Mouse (Mus musculus) limb, embryonic 13.5 days (tissue): ENCODE results near the gene Tgfbr3. TPM values are rescaled to one million over a fixed set of nuclear protein-coding genes. Genes with fewer than 3 reads are reported as not detected.

Experiments used
- ATAC-seq: fragments of 200-750 bp; cut with Nextera tagmentation; 2 replicates; pipeline ENCODE4 v1.8.0; 2017; ENCODE audit warnings: low read depth, moderate number of reproducible peaks, moderate TSS enrichment; ENCODE audit not compliant: low FRiP score
- H3K27ac ChIP-seq: fragments of 300-500 bp; sonication (generic); 2 replicates; pipeline ENCODE4 v1.5.1; 2015; ENCODE audit warnings: inconsistent platforms, mild to moderate bottlenecking, moderate library complexity
- H3K27me3 ChIP-seq: fragments of 300-500 bp; sonication (generic); 2 replicates; pipeline ENCODE4 v1.6.1; 2015; ENCODE audit warnings: mild to moderate bottlenecking, inconsistent platforms
- H3K36me3 ChIP-seq: fragments of 300-500 bp; sonication (generic); 2 replicates; pipeline ENCODE4 v1.6.1; 2015; ENCODE audit warnings: inconsistent platforms, mild to moderate bottlenecking, moderate library complexity
- H3K4me1 ChIP-seq: fragments of 300-500 bp; sonication (generic); 2 replicates; pipeline ENCODE4 v1.6.1; 2015; ENCODE audit warnings: inconsistent platforms
- H3K4me2 ChIP-seq: fragments of 300-500 bp; sonication (generic); replicated peaks from 2 replicates; pipeline ENCODE4 v1.6.1; 2015; ENCODE audit warnings: inconsistent platforms, mild to moderate bottlenecking, moderate library complexity
- H3K4me3 ChIP-seq: fragments of 300-500 bp; sonication (generic); 2 replicates; pipeline ENCODE4 v1.5.1; 2015; ENCODE audit warnings: moderate library complexity, mild to moderate bottlenecking, inconsistent platforms
- H3K9ac ChIP-seq: fragments of 300-500 bp; sonication (generic); 2 replicates; pipeline ENCODE4 v1.6.1; 2015; ENCODE audit warnings: mild to moderate bottlenecking, inconsistent platforms
- H3K9me3 ChIP-seq: fragments of 300-500 bp; sonication (generic); 2 replicates; pipeline ENCODE4 v1.6.1; 2016; ENCODE audit warnings: inconsistent platforms
- WGBS: fragments of 180-500 bp; shearing (Covaris S2); methylation state at CpG from one replicate; pipeline ENCODE4 v1.1.7; 2015; 5-methylcytosine and 5-hydroxymethylcytosine counted together
- polyA plus RNA-seq: library from polyadenylated mRNA; unstranded; fragments of >200 nt; fragmentation: Nextera tagmentation; extraction: Ambion mirVana; gene quantifications from 2 replicates; pipeline ENCODE4 v1.2.1, GENCODE M21; 2015

The Tgfbr3 gene
- polyA plus RNA-seq, 1 experiment from 2014 or later = 25.4 TPM

DNA sequence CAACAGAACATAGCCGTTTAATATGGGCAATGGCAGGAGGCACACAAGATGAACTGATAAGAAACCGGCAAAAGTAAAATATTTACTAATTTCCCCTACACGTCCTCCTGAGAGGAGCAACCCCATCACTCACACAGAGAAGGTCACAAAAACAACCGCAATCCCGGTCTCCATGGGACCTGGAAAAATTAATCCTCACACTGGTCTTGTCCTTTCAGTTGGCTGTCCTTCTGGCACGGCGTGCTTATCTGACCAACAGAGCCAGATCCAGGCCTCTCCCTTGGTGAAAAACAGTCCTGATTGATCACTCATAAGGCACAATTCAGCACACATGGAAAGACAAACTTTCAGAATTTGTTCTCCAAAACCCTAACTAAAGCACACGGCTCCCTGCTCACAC, 157.2 kb downstream of the Tgfbr3 start:
- no peak overlapping the region for H3K4me3 ChIP-seq
- ATAC-seq = no peak
- 76% methylated on average over 8 of the region's 8 CpGs for WGBS
- H3K36me3 ChIP-seq = peaks cover 62% of the 10 kb centered on the region
- H3K4me1 ChIP-seq = peaks cover 17% of the 10 kb centered on the region
- H3K4me2 ChIP-seq = no peak overlapping the region
- H3K27me3 ChIP-seq = no peaks in the 10 kb centered on the region
- H3K9ac ChIP-seq = no peak overlapping the region
- no peak overlapping the region for H3K27ac ChIP-seq
- no peaks in the 10 kb centered on the region for H3K9me3 ChIP-seq

DNA sequence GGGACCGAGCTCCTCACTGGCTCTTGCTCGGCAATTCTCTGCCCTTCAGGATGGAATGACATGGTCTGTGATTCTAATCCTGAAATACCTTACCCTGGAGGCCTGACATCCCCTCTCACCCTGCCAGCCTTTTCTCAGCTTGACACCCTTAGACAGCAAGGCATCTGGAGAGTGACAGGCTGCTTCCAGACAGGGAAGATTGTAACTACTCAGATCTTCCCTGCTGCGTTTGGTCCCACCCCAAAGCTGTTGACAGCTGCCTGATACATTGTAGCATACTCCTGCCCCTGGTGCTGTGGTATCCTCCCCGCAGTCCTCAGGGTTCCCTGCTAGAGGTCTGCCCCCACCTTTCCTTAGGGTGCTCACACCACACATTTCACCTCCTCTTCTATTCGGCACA, 160.1 kb downstream of the Tgfbr3 start:
- Histone ChIP-seq H3K27ac (no peak overlapping the region), H3K36me3 (peaks cover 38% of the 10 kb centered on the region)

DNA sequence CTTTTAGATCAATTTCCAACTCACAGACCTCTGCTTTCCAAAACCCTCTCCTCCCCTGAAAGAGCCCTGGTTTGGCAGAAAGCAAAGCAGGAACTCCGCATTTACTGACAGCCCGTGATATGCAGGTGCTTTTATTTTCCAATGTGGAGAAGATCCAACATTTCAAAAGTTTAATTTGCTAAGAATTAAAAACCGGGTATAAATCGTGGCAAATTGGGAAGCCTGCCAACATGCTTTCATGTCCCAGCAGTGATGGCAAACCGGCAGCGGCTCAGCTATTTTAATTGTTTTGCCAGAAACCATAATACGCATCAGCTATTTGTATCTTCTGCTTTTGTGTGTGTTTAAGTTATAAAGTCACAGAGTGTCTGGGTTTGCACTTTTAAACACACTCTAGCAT, 162.9 kb downstream of the Tgfbr3 start:
- WGBS = 39% methylated on average over 7 of the region's 7 CpGs
- ATAC-seq = no peak
- H3K4me2 ChIP-seq = no peak overlapping the region
- H3K36me3 ChIP-seq = peaks cover 16% of the 10 kb centered on the region
- no peak overlapping the region for H3K9ac ChIP-seq
- no peak overlapping the region; the same call in 1 of the 2 replicates for H3K27ac ChIP-seq
- no peaks in the 10 kb centered on the region for H3K27me3 ChIP-seq
- peaks cover 66% of the 10 kb centered on the region for H3K4me1 ChIP-seq
- no peaks in the 10 kb centered on the region for H3K9me3 ChIP-seq
- H3K4me3 ChIP-seq = no peak overlapping the region

More for the DNA sequence above, 160.1 kb downstream of the Tgfbr3 start:
- Histone ChIP-seq H3K9me3 (no peaks in the 10 kb centered on the region), H3K27me3 (no peaks in the 10 kb centered on the region), H3K9ac (no peak overlapping the region), H3K4me3 (no peak overlapping the region), H3K4me1 (peaks cover 43% of the 10 kb centered on the region), H3K4me2 (no peak overlapping the region)
- WGBS = 47% methylated on average over 5 of the region's 5 CpGs
- peak; percentile 20; the same call in 1 of the 2 replicates for ATAC-seq

DNA sequence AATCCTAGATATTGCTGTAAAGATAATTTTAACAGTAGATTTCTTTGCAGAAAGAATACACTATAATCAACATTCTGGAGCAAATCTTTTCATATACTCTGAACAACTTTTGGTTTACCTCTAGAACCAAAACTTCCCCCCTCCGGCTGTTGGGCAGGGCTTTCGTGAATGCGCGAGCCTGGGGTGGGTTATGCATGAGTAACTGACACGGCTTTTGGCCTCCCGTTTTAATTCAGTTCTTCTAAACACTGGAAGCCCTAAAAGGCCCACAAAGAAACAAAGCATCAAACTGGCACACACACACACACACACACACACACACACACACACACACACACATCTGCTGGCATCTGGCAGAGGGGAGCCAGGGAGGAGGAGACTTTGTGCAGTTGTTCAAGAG, 164.3 kb downstream of the Tgfbr3 start:
- peaks cover 14% of the 10 kb centered on the region for H3K36me3 ChIP-seq
- no peak overlapping the region for H3K4me3 ChIP-seq
- H3K4me2 ChIP-seq = no peak overlapping the region
- H3K27ac ChIP-seq = peak overlapping the region; percentile 48; the same call in 1 of the 2 replicates
- H3K9me3 ChIP-seq = no peaks in the 10 kb centered on the region
- H3K4me1 ChIP-seq = peaks cover 68% of the 10 kb centered on the region
- H3K9ac ChIP-seq = no peak overlapping the region
- H3K27me3 ChIP-seq = no peaks in the 10 kb centered on the region
- no peak for ATAC-seq
- 54% methylated on average over 6 of the region's 6 CpGs for WGBS

DNA sequence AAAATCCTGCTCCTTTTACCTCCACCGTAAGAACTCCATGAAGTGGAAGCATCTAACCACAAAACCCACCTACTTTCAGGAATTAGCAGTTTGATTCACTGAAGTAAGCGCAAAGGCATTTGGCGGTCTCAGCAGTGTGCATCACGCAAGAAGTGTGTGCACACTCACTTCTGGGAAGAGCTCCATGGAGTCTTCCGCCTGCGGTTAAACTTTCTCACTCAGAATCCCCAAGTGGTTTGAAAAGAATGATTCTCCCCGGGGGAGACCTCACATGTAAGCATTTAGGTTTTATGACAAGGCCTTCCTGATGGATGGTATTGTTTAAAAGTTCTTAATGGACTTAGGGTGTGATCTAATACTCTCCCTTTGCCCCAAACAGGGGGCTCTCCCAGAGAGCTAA, 164.9 kb downstream of the Tgfbr3 start:
- Histone ChIP-seq H3K4me1 (peaks cover 71% of the 10 kb centered on the region), H3K36me3 (peaks cover 10% of the 10 kb centered on the region)
- 49% methylated on average over 7 of the region's 7 CpGs for WGBS

DNA sequence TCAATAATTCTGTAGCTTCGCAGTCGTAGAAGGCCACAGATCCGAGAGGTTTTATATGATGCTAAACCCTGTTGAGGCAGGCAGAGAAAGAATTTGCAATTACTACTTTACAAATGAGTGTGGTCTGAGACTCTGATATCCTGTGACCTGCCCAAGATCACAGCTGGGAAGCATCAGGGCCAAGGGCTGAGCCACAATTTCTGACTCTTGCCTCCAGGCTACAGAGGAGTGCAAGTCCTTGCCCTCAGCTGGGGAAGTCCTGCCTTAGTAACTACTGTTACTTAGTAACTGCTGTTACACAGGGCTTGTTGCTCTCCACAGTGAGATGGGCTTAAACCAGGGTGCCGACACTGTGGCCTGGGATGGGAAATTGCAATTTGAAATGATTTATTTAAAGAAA, 166.8 kb downstream of the Tgfbr3 start:
- H3K9me3 ChIP-seq = no peaks in the 10 kb centered on the region
- H3K27ac ChIP-seq = no peak overlapping the region
- peaks cover 8% of the 10 kb centered on the region for H3K36me3 ChIP-seq
- H3K4me1 ChIP-seq = peaks cover 58% of the 10 kb centered on the region
- H3K9ac ChIP-seq = no peak overlapping the region
- H3K27me3 ChIP-seq = no peaks in the 10 kb centered on the region
- H3K4me3 ChIP-seq = no peak overlapping the region
- no peak for ATAC-seq
- WGBS = 47% methylated on average over 4 of the region's 4 CpGs
- no peak overlapping the region for H3K4me2 ChIP-seq

More for the DNA sequence above, 164.9 kb downstream of the Tgfbr3 start:
- Histone ChIP-seq H3K4me3 (no peak overlapping the region), H3K27ac (peak overlapping the region; percentile 48; the same call in 1 of the 2 replicates), H3K9ac (no peak overlapping the region; the same call in 1 of the 2 replicates), H3K27me3 (no peaks in the 10 kb centered on the region), H3K4me2 (no peak overlapping the region), H3K9me3 (no peaks in the 10 kb centered on the region)
- no peak for ATAC-seq

DNA sequence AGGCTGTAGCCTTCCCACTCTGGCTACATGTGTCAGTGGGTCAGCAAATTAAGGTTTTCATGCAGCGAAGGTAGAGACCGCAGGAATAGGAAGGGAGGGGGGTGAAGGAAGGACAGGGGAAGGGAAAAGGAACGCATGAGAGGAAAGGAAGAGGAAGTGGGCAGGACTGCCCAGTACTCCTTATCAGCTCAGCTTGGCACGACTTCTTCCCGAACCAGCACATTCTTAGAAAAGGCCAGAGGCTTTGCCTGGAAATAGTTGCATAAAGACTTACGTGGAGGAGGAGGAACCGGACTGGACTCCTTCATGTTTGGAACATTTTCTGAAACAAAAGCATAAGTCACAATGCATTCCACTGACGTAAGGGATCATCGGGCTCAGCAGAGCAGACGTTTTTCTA, 168.3 kb downstream of the Tgfbr3 start:
- peaks cover 9% of the 10 kb centered on the region for H3K36me3 ChIP-seq
- H3K27me3 ChIP-seq = no peaks in the 10 kb centered on the region
- H3K9me3 ChIP-seq = no peaks in the 10 kb centered on the region
- ATAC-seq = no peak
- 84% methylated on average over 10 of the region's 10 CpGs for WGBS
- H3K4me1 ChIP-seq = peaks cover 56% of the 10 kb centered on the region
- H3K27ac ChIP-seq = no peak overlapping the region
- H3K4me2 ChIP-seq = no peak overlapping the region
- no peak overlapping the region for H3K4me3 ChIP-seq
- no peak overlapping the region for H3K9ac ChIP-seq

DNA sequence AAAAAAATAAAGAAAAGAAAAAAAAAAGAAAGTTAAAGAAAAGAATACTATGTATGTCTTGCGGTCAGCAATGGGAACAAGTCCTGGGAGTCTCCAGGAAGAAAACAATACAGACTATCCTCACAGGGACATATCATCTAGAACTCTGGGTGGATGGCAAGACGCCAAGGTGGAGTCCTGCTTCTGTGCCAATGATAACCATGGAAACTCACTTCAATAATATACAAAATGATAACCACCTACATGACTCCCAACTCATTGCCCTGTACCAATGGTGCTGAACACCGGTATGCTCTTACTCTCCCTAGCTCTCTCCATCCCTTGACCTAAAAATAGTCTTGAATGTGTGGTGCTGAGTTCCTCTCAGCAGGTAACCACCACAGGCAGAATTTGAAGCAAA, 168.8 kb downstream of the Tgfbr3 start:
- no peaks in the 10 kb centered on the region for H3K9me3 ChIP-seq
- no peaks in the 10 kb centered on the region for H3K27me3 ChIP-seq
- peaks cover 52% of the 10 kb centered on the region for H3K4me1 ChIP-seq
- H3K4me3 ChIP-seq = no peak overlapping the region
- H3K4me2 ChIP-seq = no peak overlapping the region
- 91% methylated on average over 3 of the region's 3 CpGs for WGBS
- peaks cover 13% of the 10 kb centered on the region for H3K36me3 ChIP-seq
- H3K27ac ChIP-seq = no peak overlapping the region
- ATAC-seq = no peak
- no peak overlapping the region for H3K9ac ChIP-seq

DNA sequence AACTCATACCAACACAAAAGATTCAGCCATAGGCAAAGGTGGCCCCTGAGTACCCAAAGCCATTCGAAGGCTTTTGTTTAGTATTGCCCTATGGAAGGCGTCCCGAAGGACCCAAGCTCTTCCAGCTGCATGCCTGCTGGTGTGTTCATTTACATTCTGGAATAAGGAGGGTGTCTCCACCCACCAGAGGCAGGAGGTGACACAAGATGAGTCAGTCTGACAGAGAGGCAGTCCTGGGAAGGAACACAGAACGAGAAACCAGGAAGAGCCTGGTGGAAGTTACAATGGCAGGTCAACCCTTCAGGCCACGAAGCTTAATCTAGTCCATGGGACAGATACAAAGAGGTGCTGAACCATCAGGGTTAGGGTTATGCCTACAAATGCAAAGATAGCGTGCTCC, 169.5 kb downstream of the Tgfbr3 start:
- no peak overlapping the region for H3K4me2 ChIP-seq
- peaks cover 14% of the 10 kb centered on the region for H3K36me3 ChIP-seq
- no peak for ATAC-seq
- H3K27ac ChIP-seq = no peak overlapping the region
- no peaks in the 10 kb centered on the region for H3K27me3 ChIP-seq
- no peak overlapping the region for H3K4me3 ChIP-seq
- no peaks in the 10 kb centered on the region for H3K9me3 ChIP-seq
- 79% methylated on average over 6 of the region's 6 CpGs for WGBS
- H3K9ac ChIP-seq = no peak overlapping the region
- H3K4me1 ChIP-seq = peaks cover 44% of the 10 kb centered on the region

DNA sequence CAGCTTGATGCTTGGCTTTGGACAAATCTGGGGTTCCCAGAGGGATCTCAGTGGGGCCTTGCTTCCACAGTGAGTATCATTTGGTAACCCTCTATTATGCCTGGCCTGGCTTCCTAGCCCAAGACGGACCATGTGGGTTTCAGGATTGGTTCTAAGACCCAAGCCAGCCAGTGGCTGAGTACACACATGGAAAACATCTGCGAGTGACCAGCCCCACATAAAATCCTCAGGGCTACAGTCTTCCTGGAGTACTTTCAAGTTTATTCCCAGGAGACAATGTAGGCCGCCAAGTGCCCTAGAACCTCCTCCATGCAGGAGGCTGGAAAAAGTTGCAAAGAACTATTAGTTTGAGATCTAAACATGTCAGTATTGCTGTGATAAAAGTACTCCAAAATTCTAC, 172.6 kb downstream of the Tgfbr3 start:
- Histone ChIP-seq H3K4me1 (peaks cover 27% of the 10 kb centered on the region), H3K27me3 (no peaks in the 10 kb centered on the region; the same call in 1 of the 2 replicates), H3K4me3 (no peak overlapping the region), H3K27ac (peak overlapping the region; percentile 35), H3K36me3 (peaks cover 19% of the 10 kb centered on the region), H3K9me3 (no peaks in the 10 kb centered on the region), H3K9ac (no peak overlapping the region), H3K4me2 (no peak overlapping the region)
- 34% methylated on average over 3 of the region's 3 CpGs for WGBS
- ATAC-seq = no peak; the same call in 1 of the 2 replicates

DNA sequence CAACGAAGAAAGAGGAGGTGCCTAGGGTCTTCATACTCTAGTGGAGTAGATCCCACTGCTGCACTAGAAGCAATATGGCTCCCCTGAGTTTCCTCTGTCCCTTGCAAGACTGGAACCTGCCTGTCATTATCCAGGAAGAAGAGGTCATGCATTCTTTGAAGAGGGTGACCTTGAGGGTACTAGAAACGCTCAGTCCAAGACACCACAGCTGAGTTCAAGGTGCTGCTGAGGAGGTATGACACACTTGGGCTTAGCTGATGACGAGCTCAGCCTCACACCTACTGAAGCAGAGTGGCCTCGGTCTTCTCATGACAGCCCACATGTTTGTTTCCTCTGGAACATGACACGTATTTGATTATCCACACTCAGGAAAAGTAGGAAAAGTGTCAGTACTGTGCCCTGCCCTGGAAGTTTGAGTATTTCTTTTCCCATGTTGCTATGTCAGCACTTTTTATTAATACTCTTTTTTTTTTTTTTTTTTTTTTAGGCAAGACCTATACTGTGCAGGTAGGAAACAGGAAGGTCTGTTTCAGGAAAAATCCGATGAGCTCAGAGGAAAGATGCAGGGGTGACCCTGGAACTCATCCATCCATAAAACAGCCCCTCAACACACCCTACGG, 176.7 kb downstream of the Tgfbr3 start:
- Histone ChIP-seq H3K36me3 (peaks cover 25% of the 10 kb centered on the region; the same call in 1 of the 2 replicates), H3K27ac (no peak overlapping the region), H3K4me3 (no peak overlapping the region), H3K4me2 (no peak overlapping the region), H3K9me3 (no peaks in the 10 kb centered on the region), H3K9ac (no peak overlapping the region), H3K4me1 (peaks cover 44% of the 10 kb centered on the region), H3K27me3 (no peaks in the 10 kb centered on the region; the same call in none of the 2 replicates)
- no peak for ATAC-seq
- WGBS = 63% methylated on average over 7 of the region's 7 CpGs

DNA sequence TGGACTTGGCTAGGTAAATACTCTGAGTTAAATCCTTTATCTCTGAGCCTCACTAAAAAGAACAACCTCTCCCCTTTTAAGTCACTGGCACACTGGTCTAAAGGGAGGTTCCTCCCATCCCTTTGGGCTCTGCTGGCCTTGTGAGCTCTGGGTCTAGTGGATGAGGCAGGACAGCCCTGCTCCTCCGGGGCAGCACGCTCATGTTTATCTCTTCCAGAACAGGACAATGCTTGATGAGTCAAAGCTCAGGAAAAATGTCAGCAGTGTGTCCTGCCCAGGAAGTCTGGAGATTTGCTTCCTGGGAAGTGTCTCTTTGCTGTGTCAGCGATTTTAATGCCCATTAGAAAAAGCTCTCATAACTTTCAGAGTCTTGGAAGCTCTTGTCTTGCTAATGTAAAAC, 177.6 kb downstream of the Tgfbr3 start:
- Histone ChIP-seq H3K36me3 (peaks cover 25% of the 10 kb centered on the region; the same call in 1 of the 2 replicates), H3K4me1 (peaks cover 43% of the 10 kb centered on the region), H3K27me3 (no peaks in the 10 kb centered on the region; the same call in none of the 2 replicates), H3K4me2 (no peak overlapping the region), H3K27ac (peak overlapping the region; percentile 86; the same call in 1 of the 2 replicates), H3K9me3 (no peaks in the 10 kb centered on the region), H3K4me3 (no peak overlapping the region), H3K9ac (no peak overlapping the region)
- ATAC-seq = no peak
- 49% methylated on average over 3 of the region's 3 CpGs for WGBS
